Mouse (Mus musculus): ENCODE results near the gene March7. TPM values are rescaled to one million over a fixed set of nuclear protein-coding genes. Genes with fewer than 3 reads are reported as not detected.

March7 gene
- 82.0 and 89.8 TPM in 2 replicates for polyA plus RNA-seq (2015; fragmentation: Nextera tagmentation; extraction: Ambion mirVana)

DNA sequence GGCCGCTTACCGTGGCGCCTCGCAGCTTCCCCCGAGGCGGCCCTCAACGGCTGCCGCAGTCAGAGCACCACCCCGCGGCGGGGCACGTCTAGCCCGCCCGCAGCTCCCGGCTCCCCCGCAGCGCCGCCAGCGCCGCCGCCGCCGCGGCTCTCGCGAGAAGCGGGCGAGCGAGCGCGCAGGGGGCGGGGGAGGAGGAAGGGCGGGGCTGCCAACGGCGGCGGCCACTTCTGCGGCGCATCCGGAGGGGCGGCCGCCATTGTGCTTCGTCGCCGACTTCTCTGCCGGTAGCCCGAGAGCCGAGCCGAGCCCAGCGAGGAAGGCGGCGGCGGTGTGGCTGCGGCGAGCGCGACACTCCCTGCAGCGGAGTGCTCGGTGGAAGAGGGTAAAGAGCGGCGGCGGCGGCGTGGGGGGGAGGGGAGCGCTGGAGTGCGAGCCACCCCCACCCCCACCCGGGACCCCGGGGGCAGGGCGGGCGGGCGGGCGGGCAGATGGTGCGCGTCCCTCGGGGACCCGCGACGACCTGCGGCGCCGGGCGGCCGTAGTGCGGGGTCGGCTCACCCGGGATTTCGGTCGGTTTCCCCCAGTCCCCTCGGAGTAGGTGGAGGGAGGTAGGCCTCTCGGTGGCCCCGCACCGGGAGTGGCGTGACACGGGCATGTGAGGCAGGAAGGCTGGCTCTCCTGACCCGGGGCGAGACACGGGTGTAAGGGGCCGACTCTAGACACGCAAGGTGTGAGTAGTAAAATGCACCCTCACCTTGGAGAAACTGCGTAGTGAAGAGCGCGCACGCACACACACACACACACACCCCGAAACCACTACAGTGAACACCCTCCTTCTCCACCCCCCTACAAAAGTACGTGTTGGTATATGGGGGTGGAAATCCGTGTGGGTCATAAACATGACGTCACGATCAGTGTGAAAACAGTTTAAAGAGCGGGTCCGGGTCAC, at the start of gene March7, which contains the start of gene Baz2b:
Gene March7, plus strand, starts transcription at position 185 of the 949 bp plus-strand sequence.
Gene Baz2b, minus strand, starts transcription at position 137 of the 949 bp plus-strand sequence.
- peak within 1 kb of the TSS; percentile 78 for H3K4me3 ChIP-seq
- peak within 1 kb of the TSS; percentile 96 for H3K27ac ChIP-seq (replicated peaks)
- peak within 1 kb of the TSS; percentile 98 for H3K9ac ChIP-seq
- H3K27me3 ChIP-seq: peaks cover 26% of the 10 kb centered on the region
- peak within 1 kb of the TSS; percentile 84 for H3K4me2 ChIP-seq
- H3K4me1 ChIP-seq (replicated peaks): peaks cover 48% of the 10 kb centered on the region
- WGBS: under 1% methylated on average over 79 of the region's 109 CpGs
- no peaks in the 10 kb centered on the region for H3K9me3 ChIP-seq
- H3K36me3 ChIP-seq: peaks cover 2% of the 10 kb centered on the region
- peak; percentile 92 for ATAC-seq (ENCODE audit: low read depth)

DNA sequence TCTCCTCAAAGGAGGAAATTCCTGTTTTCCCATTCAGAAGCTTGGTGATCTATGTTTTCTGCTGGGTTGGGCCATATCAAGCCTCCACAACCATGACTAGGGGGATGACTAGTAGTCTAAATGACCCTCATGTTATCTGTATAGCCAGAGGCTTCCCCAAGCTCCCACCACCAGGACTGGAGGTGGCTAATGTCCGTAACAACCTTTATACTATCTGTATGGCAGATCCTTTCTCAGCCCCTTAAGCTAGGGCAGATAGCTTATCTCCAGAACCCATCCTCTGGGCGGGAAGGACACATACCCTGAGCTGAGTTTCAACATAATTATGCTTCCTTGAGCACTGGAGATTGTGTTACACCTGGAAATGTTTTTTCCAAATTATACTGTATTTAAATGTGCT, 45.9 kb upstream of the March7 start:
- no peak overlapping the region for H3K4me2 ChIP-seq
- H3K27me3 ChIP-seq: no peaks in the 10 kb centered on the region
- WGBS: 79% methylated on average over 2 of the region's 2 CpGs
- no peaks in the 10 kb centered on the region for H3K36me3 ChIP-seq
- no peak overlapping the region for H3K27ac ChIP-seq (replicated peaks)
- no peak overlapping the region for H3K4me3 ChIP-seq
- H3K9ac ChIP-seq: no peak overlapping the region
- no peak for ATAC-seq (ENCODE audit: low read depth)
- H3K9me3 ChIP-seq: no peaks in the 10 kb centered on the region
- no peaks in the 10 kb centered on the region for H3K4me1 ChIP-seq (replicated peaks)

DNA sequence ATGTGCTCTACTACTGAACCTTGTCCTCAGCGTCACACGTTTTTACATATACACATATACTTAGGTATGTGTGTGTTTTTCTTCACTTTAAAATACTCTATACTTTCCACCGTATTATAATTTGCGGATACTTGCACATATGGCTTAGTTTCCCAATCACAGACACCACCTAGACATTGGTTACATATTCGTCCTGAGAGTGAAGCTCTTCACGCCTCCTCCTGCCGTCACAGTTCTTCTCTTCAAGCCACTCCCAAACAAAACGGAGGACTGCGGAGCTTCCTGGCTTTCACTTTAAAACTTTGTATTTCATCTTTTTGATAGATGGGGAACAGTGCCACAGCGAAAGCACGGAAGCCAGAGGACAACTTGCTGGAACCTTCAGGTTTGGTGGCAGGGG, 44.0 kb upstream of the March7 start:
- no peaks in the 10 kb centered on the region for H3K4me1 ChIP-seq (replicated peaks)
- ATAC-seq (ENCODE audit: low read depth): no peak
- no peak overlapping the region for H3K4me3 ChIP-seq
- H3K27ac ChIP-seq (replicated peaks): no peak overlapping the region
- 95% methylated on average over 11 of the region's 11 CpGs for WGBS
- H3K36me3 ChIP-seq: no peaks in the 10 kb centered on the region
- H3K4me2 ChIP-seq: no peak overlapping the region
- no peak overlapping the region for H3K9ac ChIP-seq
- H3K27me3 ChIP-seq: no peaks in the 10 kb centered on the region
- no peaks in the 10 kb centered on the region for H3K9me3 ChIP-seq

DNA sequence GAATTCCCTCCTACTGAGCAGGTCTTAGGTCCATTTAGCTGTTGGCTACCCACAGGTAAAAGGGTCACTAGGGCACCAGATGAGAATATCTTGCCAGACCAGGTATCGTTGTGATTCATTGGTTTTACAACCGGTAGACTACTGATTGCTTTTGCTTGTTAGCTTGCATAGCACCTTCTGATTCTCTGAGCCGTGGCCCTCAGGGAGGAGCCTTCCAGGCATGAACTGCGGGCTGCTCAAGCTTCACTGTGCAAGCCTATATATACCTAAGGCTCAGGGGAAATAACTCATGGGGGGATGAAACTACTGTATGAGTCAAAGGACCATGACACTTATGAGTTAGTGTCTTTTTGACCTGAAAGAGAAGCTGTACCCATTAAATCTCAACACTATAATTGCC, 42.8 kb upstream of the March7 start:
- Histone ChIP-seq H3K4me2 (no peak overlapping the region), H3K36me3 (no peaks in the 10 kb centered on the region), H3K4me3 (no peak overlapping the region), H3K9ac (no peak overlapping the region), H3K27ac (replicated peaks) (no peak overlapping the region), H3K4me1 (replicated peaks) (no peaks in the 10 kb centered on the region), H3K27me3 (no peaks in the 10 kb centered on the region), H3K9me3 (no peaks in the 10 kb centered on the region)
- 87% methylated on average over 4 of the region's 4 CpGs for WGBS
- ATAC-seq (ENCODE audit: low read depth): no peak

- no peak overlapping the region for H3K4me3 ChIP-seq
- no peaks in the 10 kb centered on the region for H3K27me3 ChIP-seq
- H3K27ac ChIP-seq (replicated peaks): no peak overlapping the region
- no peaks in the 10 kb centered on the region for H3K4me1 ChIP-seq (replicated peaks)
- H3K4me2 ChIP-seq: no peak overlapping the region
- no peaks in the 10 kb centered on the region for H3K36me3 ChIP-seq
- no peaks in the 10 kb centered on the region for H3K9me3 ChIP-seq
- WGBS: 78% methylated on average over 7 of the region's 7 CpGs
- H3K9ac ChIP-seq: no peak overlapping the region
- ATAC-seq (ENCODE audit: low read depth): no peak
Observed at GRCm38 (mm10) chr2:60171786-60172530, 37.7 kb upstream of the March7 start.

DNA sequence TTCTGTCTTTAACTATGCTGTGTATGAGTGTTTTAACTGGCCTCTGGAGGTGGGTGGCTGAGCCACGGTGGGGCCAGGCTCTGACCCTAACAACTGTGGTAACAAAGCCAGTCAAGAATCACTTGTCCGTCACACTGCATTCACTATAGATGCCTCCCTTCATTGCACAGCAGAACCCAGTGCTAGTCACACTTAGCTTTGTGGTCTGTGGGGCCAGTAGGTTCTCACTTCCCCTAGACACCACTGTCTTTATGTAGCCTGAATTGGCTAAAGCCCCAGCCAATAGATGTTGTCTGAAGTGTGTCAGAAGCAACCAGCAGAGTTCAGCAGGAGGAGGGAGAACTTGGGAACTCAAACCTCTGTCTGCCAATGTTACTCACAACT, 37.2 kb upstream of the March7 start:
- no peaks in the 10 kb centered on the region for H3K4me1 ChIP-seq (replicated peaks)
- H3K9me3 ChIP-seq: no peaks in the 10 kb centered on the region
- no peak overlapping the region for H3K4me3 ChIP-seq
- no peaks in the 10 kb centered on the region for H3K36me3 ChIP-seq
- no peak overlapping the region for H3K4me2 ChIP-seq
- 69% methylated on average over 2 of the region's 2 CpGs for WGBS
- no peak for ATAC-seq (ENCODE audit: low read depth)
- no peak overlapping the region for H3K27ac ChIP-seq (replicated peaks)
- no peaks in the 10 kb centered on the region for H3K27me3 ChIP-seq
- H3K9ac ChIP-seq: no peak overlapping the region

- Histone ChIP-seq H3K36me3 (no peaks in the 10 kb centered on the region), H3K4me1 (replicated peaks) (no peaks in the 10 kb centered on the region), H3K27me3 (no peaks in the 10 kb centered on the region), H3K27ac (replicated peaks) (no peak overlapping the region), H3K4me2 (no peak overlapping the region), H3K9me3 (no peaks in the 10 kb centered on the region), H3K9ac (no peak overlapping the region), H3K4me3 (no peak overlapping the region)
- ATAC-seq (ENCODE audit: low read depth): no peak
- WGBS: 56% methylated on average over 3 of the region's 3 CpGs
Observed at GRCm38 (mm10) chr2:60173190-60173589, 36.5 kb upstream of the March7 start.

GRCm38 (mm10) chr2:60173595-60173994, 36.1 kb upstream of the March7 start:
- Histone ChIP-seq H3K9ac (no peak overlapping the region), H3K4me3 (no peak overlapping the region), H3K36me3 (no peaks in the 10 kb centered on the region), H3K27me3 (no peaks in the 10 kb centered on the region), H3K4me2 (no peak overlapping the region), H3K4me1 (replicated peaks) (no peaks in the 10 kb centered on the region), H3K27ac (replicated peaks) (no peak overlapping the region), H3K9me3 (no peaks in the 10 kb centered on the region)
- 94% methylated on average over 4 of the region's 4 CpGs for WGBS
- no peak for ATAC-seq (ENCODE audit: low read depth)

DNA sequence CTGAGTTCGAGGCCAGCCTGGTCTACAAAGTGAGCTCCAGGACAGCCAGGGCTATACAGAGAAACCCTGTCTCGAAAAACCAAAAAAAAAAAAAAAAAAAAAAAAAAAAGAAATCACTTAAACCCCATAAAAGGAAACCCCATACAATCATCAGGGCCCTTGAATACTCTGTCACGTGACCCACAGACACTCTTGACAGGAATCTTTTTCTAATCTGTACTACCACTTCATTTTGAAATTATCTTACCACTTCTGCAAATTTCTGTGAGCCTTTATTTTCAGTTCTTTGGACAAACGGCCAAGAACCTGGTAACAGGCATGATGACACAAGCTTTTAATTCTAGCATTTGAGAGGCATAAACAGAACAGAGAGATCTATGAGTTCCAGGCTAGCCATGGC, 34.6 kb upstream of the March7 start:
- no peaks in the 10 kb centered on the region for H3K4me1 ChIP-seq (replicated peaks)
- WGBS: 98% methylated on average over 2 of the region's 4 CpGs
- H3K36me3 ChIP-seq: no peaks in the 10 kb centered on the region
- H3K4me2 ChIP-seq: no peak overlapping the region
- H3K4me3 ChIP-seq: no peak overlapping the region
- no peak overlapping the region for H3K27ac ChIP-seq (replicated peaks)
- H3K9me3 ChIP-seq: no peaks in the 10 kb centered on the region
- no peak for ATAC-seq (ENCODE audit: low read depth)
- no peaks in the 10 kb centered on the region for H3K27me3 ChIP-seq
- no peak overlapping the region for H3K9ac ChIP-seq

DNA sequence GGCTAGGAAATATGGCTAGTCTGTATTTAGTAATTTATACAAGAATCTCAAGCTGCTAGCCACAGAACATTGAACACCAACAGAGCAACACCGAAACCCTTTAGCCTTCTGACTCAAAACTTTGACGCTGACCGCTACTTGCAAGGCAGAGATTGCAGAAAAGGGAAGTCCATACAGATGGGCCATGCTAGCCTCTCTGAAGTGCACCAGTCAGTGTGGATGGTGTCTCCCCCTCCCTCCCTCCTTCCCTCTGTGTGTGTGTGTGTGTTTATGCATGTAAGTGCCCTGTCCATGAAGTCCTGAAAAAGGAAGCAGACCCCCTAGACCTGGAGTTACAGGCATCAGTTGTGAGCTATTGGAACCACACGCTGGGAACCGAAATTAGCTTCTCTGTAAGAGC, 33.6 kb upstream of the March7 start:
- Histone ChIP-seq H3K9ac (no peak overlapping the region), H3K27me3 (no peaks in the 10 kb centered on the region), H3K9me3 (no peaks in the 10 kb centered on the region), H3K4me1 (replicated peaks) (no peaks in the 10 kb centered on the region), H3K27ac (replicated peaks) (no peak overlapping the region), H3K4me3 (no peak overlapping the region), H3K4me2 (no peak overlapping the region), H3K36me3 (no peaks in the 10 kb centered on the region)
- WGBS: 91% methylated on average over 5 of the region's 5 CpGs
- no peak for ATAC-seq (ENCODE audit: low read depth)

DNA sequence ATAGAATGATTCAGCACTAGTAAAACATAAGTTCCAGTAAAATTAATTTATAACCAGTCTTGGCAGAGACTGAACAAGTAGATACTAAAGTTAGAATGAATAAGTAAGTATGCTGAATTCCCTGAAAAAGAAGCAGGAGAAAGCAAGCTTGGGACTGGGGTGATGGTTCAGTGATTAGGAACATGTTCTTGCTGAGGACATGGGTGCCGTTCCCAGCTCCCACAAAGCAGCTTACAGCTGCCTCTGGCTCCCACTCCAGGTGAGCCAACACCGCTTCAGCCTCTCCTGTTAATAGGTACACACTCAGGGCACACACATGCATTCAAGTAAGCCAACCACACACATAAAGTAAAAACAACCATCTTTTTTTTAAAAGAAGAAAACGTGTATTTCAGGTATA, 32.2 kb upstream of the March7 start:
- Histone ChIP-seq H3K9me3 (no peaks in the 10 kb centered on the region), H3K27ac (replicated peaks) (no peak overlapping the region), H3K27me3 (no peaks in the 10 kb centered on the region), H3K4me2 (no peak overlapping the region), H3K9ac (no peak overlapping the region), H3K36me3 (no peaks in the 10 kb centered on the region), H3K4me3 (no peak overlapping the region), H3K4me1 (replicated peaks) (no peaks in the 10 kb centered on the region)
- no peak for ATAC-seq (ENCODE audit: low read depth)
- 76% methylated on average over 3 of the region's 3 CpGs for WGBS

GRCm38 (mm10) chr2:60181696-60182095, 28.0 kb upstream of the March7 start:
- Histone ChIP-seq H3K27ac (replicated peaks) (no peak overlapping the region), H3K4me1 (replicated peaks) (no peaks in the 10 kb centered on the region), H3K9ac (no peak overlapping the region), H3K27me3 (no peaks in the 10 kb centered on the region), H3K36me3 (no peaks in the 10 kb centered on the region), H3K4me3 (no peak overlapping the region), H3K4me2 (no peak overlapping the region), H3K9me3 (no peaks in the 10 kb centered on the region)
- no peak for ATAC-seq (ENCODE audit: low read depth)
- 55% methylated on average over 2 of the region's 2 CpGs for WGBS
